Mouse (Mus musculus): ENCODE measurements at regions not wholly inside any gene's neighbourhood (a gene's known extent, or its start where the extent isn't known, plus 50 kb on each side); places are given as distances from the start of the nearest gene placed in this dataset.

- CTCF ChIA-PET: interaction anchor here (0.7 kb wide), 1 partner anchor 171 kb away, joined by 3 read pairs; no protein-coding TSS in a partner anchor
These were observed 159.6 kb upstream of the Gjb5 start for GRCm38 (mm10) chr4:127517539-127517938.

- CTCF ChIA-PET: no interaction called here
These were observed 152.0 kb upstream of the Gjb5 start for GRCm38 (mm10) chr4:127509936-127510335.

GRCm38 (mm10) chr4:127502621-127503020, 144.6 kb upstream of the Gjb5 start:
- CTCF ChIA-PET: no interaction called here

- CTCF ChIA-PET: no interaction called here
These were observed 143.9 kb upstream of the Gjb5 start for GRCm38 (mm10) chr4:127501881-127502280.

- CTCF ChIA-PET: interaction anchor here (0.6 to 0.7 kb wide), 2 partner anchors 24 to 54 kb away, joined by 3 to 5 read pairs; no protein-coding TSS in a partner anchor
These were observed 129.2 kb upstream of the Gjb5 start for GRCm38 (mm10) chr4:127487016-127487780.

GRCm38 (mm10) chr4:127485238-127485637, 127.3 kb upstream of the Gjb5 start:
- CTCF ChIA-PET: no interaction called here

GRCm38 (mm10) chr4:127482461-127482860, 124.5 kb upstream of the Gjb5 start:
- CTCF ChIA-PET: no interaction called here

- CTCF ChIA-PET: no interaction called here
These were observed 122.4 kb upstream of the Gjb5 start for GRCm38 (mm10) chr4:127480339-127480738.

- CTCF ChIA-PET: no interaction called here
These were observed 111.9 kb upstream of the Gjb5 start for GRCm38 (mm10) chr4:127469877-127470276.

GRCm38 (mm10) chr4:127454511-127455119, 96.6 kb upstream of the Gjb5 start:
- CTCF ChIA-PET: no interaction called here

- CTCF ChIA-PET: no interaction called here
These were observed 94.1 kb upstream of the Gjb5 start for GRCm38 (mm10) chr4:127452081-127452480.

GRCm38 (mm10) chr4:127445300-127445699, 87.3 kb upstream of the Gjb5 start:
- CTCF ChIA-PET: no interaction called here

GRCm38 (mm10) chr4:127444056-127444455, 86.1 kb upstream of the Gjb5 start:
- CTCF ChIA-PET: no interaction called here

- CTCF ChIA-PET: no interaction called here
These were observed 84.0 kb upstream of the Gjb5 start for GRCm38 (mm10) chr4:127442001-127442400.

GRCm38 (mm10) chr4:127440602-127441001, 82.6 kb upstream of the Gjb5 start:
- CTCF ChIA-PET: no interaction called here

GRCm38 (mm10) chr4:127435076-127435475, 77.1 kb upstream of the Gjb5 start:
- CTCF ChIA-PET: no interaction called here

GRCm38 (mm10) chr4:127430237-127430636, 72.3 kb upstream of the Gjb5 start:
- CTCF ChIA-PET: no interaction called here

GRCm38 (mm10) chr4:127429748-127430147, 71.8 kb upstream of the Gjb5 start:
- CTCF ChIA-PET: no interaction called here

- CTCF ChIA-PET: no interaction called here
These were observed 65.9 kb upstream of the Gjb5 start for GRCm38 (mm10) chr4:127423855-127424254.

- CTCF ChIA-PET: no interaction called here
These were observed 64.0 kb upstream of the Gjb5 start for GRCm38 (mm10) chr4:127421927-127422450.

GRCm38 (mm10) chr4:127421129-127421528, 63.1 kb upstream of the Gjb5 start:
- CTCF ChIA-PET: no interaction called here

GRCm38 (mm10) chr4:127419786-127420120, 61.8 kb upstream of the Gjb5 start:
- CTCF ChIA-PET: no interaction called here

GRCm38 (mm10) chr4:127419062-127419785, 61.2 kb upstream of the Gjb5 start:
- CTCF ChIA-PET: no interaction called here
